Mouse (Mus musculus) G1E (cell line): ENCODE results near the gene Arhgap33.

ENCODE experiments used
- CTCF ChIP-seq: IDR thresholded peaks from 2 replicates; pipeline ENCODE4 v1.5.1; 2012; ENCODE audit warnings: low read depth, low read length, inconsistent platforms, mixed read lengths
- GATA1 ChIP-seq: IDR thresholded peaks from 2 replicates; pipeline ENCODE4 v1.6.1; 2012; ENCODE audit warnings: borderline replicate concordance, low read length, inconsistent platforms, mixed read lengths
- GATA2 ChIP-seq: IDR thresholded peaks from 2 replicates; pipeline ENCODE4 v1.6.1; 2012; ENCODE audit warnings: low read depth, low read length, inconsistent platforms, borderline replicate concordance
- POLR2AphosphoS5 ChIP-seq: IDR thresholded peaks from 2 replicates; pipeline ENCODE4 v1.6.1; 2012; ENCODE audit warnings: low read depth, low read length, inconsistent platforms; ENCODE audit not compliant: insufficient replicate concordance
- TAL1 ChIP-seq: conservative IDR thresholded peaks from 2 replicates; pipeline ENCODE4 v1.6.1; 2012; ENCODE audit warnings: low read depth, low read length, inconsistent platforms, mixed read lengths

GRCm38 (mm10) chr7:30532931-30533330 lies 1.9 kb downstream of the Arhgap33 start:
- TF ChIP-seq GATA1 (no peak), CTCF (no peak), POLR2AphosphoS5 (no peak), GATA2 (no peak), TAL1 (no peak)
